Mouse (Mus musculus): Measurements from ENCODE around the gene Smim11.

GRCm38 (mm10) chr16:92316049-92316738 lies 15.1 kb downstream of the Smim11 start:
- peak; percentile 94 for TF ChIP-seq TCF12 (IDR thresholded peaks at IDR 0.05; ENCODE audit: low read depth, low read length)
- TF ChIP-seq CTCF (conservative IDR thresholded peaks at IDR 0.05 in 1 of 2, IDR thresholded peaks at IDR 0.05 in 1 of 2; ENCODE audit: low read depth in 2 of 2, low read length in 2 of 2), result 0 out of 4 replicates have a peak, but pooled peaks of 1 of the 2 experiments have one; percentile 3
- TF ChIP-seq POLR2AphosphoS2 (IDR thresholded peaks at IDR 0.05; ENCODE audit: low read depth, low read length), result no peak
- TF ChIP-seq UBTF (IDR thresholded peaks at IDR 0.05; ENCODE audit: low read depth, low read length), result 0 out of 2 replicates have a peak, but pooled peaks have one; percentile 15
- TF ChIP-seq EP300 (IDR thresholded peaks at IDR 0.05; ENCODE audit: low read length), result peak; percentile 92
- no peak; the same call in 1 of the 2 replicates for TF ChIP-seq SIN3A (IDR thresholded peaks at IDR 0.05; ENCODE audit: low read length)
- TF ChIP-seq CHD1 (IDR thresholded peaks at IDR 0.05; ENCODE audit: low read depth, low read length), result no peak
- no peak for TF ChIP-seq POLR2A (IDR thresholded peaks at IDR 0.05; ENCODE audit: low read depth, low read length)
- TF ChIP-seq RCOR1 (conservative IDR thresholded peaks at IDR 0.05; ENCODE audit: low read depth, low read length), result peak; percentile 79; the same call in 1 of the 2 replicates
- no peak for TF ChIP-seq NRF1 (IDR thresholded peaks at IDR 0.05; ENCODE audit: low read depth, low read length)
- TF ChIP-seq CHD2 (IDR thresholded peaks at IDR 0.05; ENCODE audit: low read length), result peak; percentile 61

All from CH12.LX (cell line).